Mouse (Mus musculus) v-Abl transformed pro-B cells (cell line): ENCODE data around the gene Abcb8.

ENCODE experiments used
- in situ Hi-C, 2 experiments: fragments of 400-800 bp; cut with MboI; formaldehyde crosslinking; loops; one replicate each; pipeline ENCODE4 v1.15.1; 2025; ENCODE audit not compliant: unreplicated experiment in 2 of 2

Abcb8 gene

GRCm38 (mm10) chr5:24393392-24393997 lies at the start of gene Abcb8:
Gene Abcb8 (plus strand): TSS chr5:24393663.
- in situ Hi-C loops = loop anchor here in 1 of 2 experiments (25.0 kb wide), 1 partner anchor 194 kb away; the partner anchor contains the start of genes Abcf2 and Chpf2

GRCm38 (mm10) chr5:24343977-24344436 lies 49.5 kb upstream of the Abcb8 start:
- in situ Hi-C loops = no loop called here

- in situ Hi-C loops = no loop called here
Observed at GRCm38 (mm10) chr5:24344477-24345051, 48.9 kb upstream of the Abcb8 start.

GRCm38 (mm10) chr5:24346313-24346712 lies 47.1 kb upstream of the Abcb8 start:
- in situ Hi-C loops = no loop called here

- in situ Hi-C loops = no loop called here
Observed at GRCm38 (mm10) chr5:24347186-24347875, 46.1 kb upstream of the Abcb8 start.

- in situ Hi-C loops = no loop called here
Observed at GRCm38 (mm10) chr5:24348128-24348527, 45.3 kb upstream of the Abcb8 start.

GRCm38 (mm10) chr5:24348546-24348945 lies 44.9 kb upstream of the Abcb8 start:
- in situ Hi-C loops = no loop called here

- in situ Hi-C loops = loop anchor here in 1 of 2 experiments (25.0 kb wide), 1 partner anchor 463 kb away; no protein-coding TSS in a partner anchor
Observed at GRCm38 (mm10) chr5:24350073-24350472, 43.4 kb upstream of the Abcb8 start.

GRCm38 (mm10) chr5:24350531-24351250 lies 42.8 kb upstream of the Abcb8 start:
- in situ Hi-C loops = loop anchor here in 1 of 2 experiments (25.0 kb wide), 1 partner anchor 463 kb away; no protein-coding TSS in a partner anchor

- in situ Hi-C loops = loop anchor here in 1 of 2 experiments (25.0 kb wide), 1 partner anchor 464 kb away; no protein-coding TSS in a partner anchor
Observed at GRCm38 (mm10) chr5:24351278-24351677, 42.2 kb upstream of the Abcb8 start, which contains the start of gene Kcnh2. Gene Kcnh2 (minus strand): TSS chr5:24351604.

- in situ Hi-C loops = loop anchor here in 1 of 2 experiments (25.0 kb wide), 1 partner anchor 464 kb away; no protein-coding TSS in a partner anchor
Observed at GRCm38 (mm10) chr5:24351701-24352171, 41.7 kb upstream of the Abcb8 start.

- in situ Hi-C loops = loop anchor here in 1 of 2 experiments (25.0 kb wide), 1 partner anchor 465 kb away; no protein-coding TSS in a partner anchor
Observed at GRCm38 (mm10) chr5:24352251-24352859, 41.1 kb upstream of the Abcb8 start.

GRCm38 (mm10) chr5:24353327-24353726 lies 40.1 kb upstream of the Abcb8 start:
- in situ Hi-C loops = loop anchor here in 1 of 2 experiments (25.0 kb wide), 1 partner anchor 466 kb away; no protein-coding TSS in a partner anchor

GRCm38 (mm10) chr5:24356764-24357163 lies 36.7 kb upstream of the Abcb8 start:
- in situ Hi-C loops = loop anchor here (5.0 to 25.0 kb wide), 2 partner anchors 89 to 469 kb away; no protein-coding TSS in a partner anchor

GRCm38 (mm10) chr5:24357461-24357860 lies 36.0 kb upstream of the Abcb8 start:
- in situ Hi-C loops = loop anchor here (5.0 to 25.0 kb wide), 2 partner anchors 90 to 470 kb away; no protein-coding TSS in a partner anchor

GRCm38 (mm10) chr5:24360792-24361454 lies 32.5 kb upstream of the Abcb8 start:
- in situ Hi-C loops = loop anchor here (10.0 to 25.0 kb wide), 2 partner anchors 276 to 474 kb away; no protein-coding TSS in a partner anchor

GRCm38 (mm10) chr5:24363467-24363866 lies 30.0 kb upstream of the Abcb8 start:
- in situ Hi-C loops = loop anchor here (10.0 to 25.0 kb wide), 2 partner anchors 279 to 476 kb away; no protein-coding TSS in a partner anchor

- in situ Hi-C loops = loop anchor here (10.0 to 25.0 kb wide), 2 partner anchors 279 to 477 kb away; no protein-coding TSS in a partner anchor
Observed at GRCm38 (mm10) chr5:24364061-24364460, 29.4 kb upstream of the Abcb8 start.

- in situ Hi-C loops = loop anchor here (10.0 to 25.0 kb wide), 2 partner anchors 280 to 477 kb away; no protein-coding TSS in a partner anchor
Observed at GRCm38 (mm10) chr5:24364508-24364907, 29.0 kb upstream of the Abcb8 start, which contains the start of gene Nos3. Gene Nos3 (plus strand): TSS chr5:24364810.
